Mouse (Mus musculus): ENCODE results near the gene Acy3.
"Not testable (repeated sequence)": the region's sequence is repeated elsewhere in the genome, so short reads cannot be mapped to it uniquely, and the experiment has no call there.

The Acy3 gene

DNA sequence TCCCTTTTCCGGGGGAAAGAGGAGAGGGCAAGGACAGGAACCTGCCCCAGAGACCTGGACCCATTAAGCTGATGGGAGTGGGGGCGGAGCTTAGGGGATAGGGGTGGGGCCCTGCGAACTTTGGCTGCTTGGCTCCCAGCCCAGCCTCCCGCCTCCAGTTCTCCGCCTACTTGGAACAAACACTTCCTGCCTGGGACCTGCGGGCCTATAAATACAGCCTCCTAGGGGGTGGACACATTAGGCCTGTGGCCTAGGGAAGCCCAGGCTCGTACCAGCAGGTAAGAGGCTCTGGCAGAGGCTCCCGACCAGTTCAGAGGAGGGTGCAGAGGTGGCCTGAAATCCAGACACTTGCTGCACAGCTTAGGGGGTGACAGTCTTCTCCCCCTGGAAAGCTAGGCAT, at the start of gene Acy3:
Gene Acy3, plus strand, starts transcription at position 237 of the 400 bp plus-strand sequence.
- no peak for DNase-seq

DNA sequence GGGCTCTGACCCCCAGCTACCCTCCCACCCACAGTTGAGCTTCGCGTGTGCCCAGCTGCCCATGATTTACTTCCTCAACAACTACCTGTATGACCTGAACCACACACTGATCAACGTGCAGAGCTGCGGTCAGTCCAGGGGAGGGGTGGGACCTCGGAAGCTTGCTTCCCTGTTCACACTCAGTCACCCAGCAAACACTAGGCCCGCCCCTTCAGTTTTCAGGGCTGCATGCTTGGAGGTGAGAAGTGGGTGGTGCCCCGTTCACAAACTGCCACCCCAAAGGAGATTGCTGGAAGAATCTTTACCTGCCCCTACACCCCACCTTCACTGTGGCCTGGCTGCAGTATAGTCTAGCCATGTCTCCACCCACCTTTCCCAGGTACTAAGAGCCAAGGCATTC, 44.1 kb upstream of the Acy3 start:
- no peak for DNase-seq

- DNase-seq, result peak; percentile 69
Measured at GRCm38 (mm10) chr19:3942986-3943735, 43.2 kb upstream of the Acy3 start.

GRCm38 (mm10) chr19:3945872-3946564, 40.4 kb upstream of the Acy3 start:
- DNase-seq, result peak; percentile 83

DNA sequence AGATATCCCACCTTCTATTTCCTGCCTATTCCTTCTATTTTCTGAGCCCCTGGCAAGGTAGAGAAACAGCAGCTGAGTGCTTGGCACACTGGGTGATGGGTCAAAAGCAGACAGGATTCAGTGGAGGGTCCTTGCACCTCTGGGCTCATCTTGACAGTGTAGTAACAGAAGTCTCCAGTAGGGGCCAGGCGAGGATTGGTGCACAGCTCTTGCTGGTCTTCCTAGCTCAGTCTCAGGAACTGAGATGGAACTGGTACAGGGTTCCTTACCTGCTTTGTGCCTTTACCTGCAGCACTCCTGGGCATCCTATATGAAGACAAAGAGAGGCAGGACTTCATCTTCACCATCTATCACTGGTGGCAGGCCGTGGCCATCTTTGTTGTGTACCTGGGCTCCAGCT, 39.7 kb upstream of the Acy3 start:
- peak; percentile 81 for DNase-seq

GRCm38 (mm10) chr19:3947813-3948212, 38.6 kb upstream of the Acy3 start:
- no peak for DNase-seq

DNA sequence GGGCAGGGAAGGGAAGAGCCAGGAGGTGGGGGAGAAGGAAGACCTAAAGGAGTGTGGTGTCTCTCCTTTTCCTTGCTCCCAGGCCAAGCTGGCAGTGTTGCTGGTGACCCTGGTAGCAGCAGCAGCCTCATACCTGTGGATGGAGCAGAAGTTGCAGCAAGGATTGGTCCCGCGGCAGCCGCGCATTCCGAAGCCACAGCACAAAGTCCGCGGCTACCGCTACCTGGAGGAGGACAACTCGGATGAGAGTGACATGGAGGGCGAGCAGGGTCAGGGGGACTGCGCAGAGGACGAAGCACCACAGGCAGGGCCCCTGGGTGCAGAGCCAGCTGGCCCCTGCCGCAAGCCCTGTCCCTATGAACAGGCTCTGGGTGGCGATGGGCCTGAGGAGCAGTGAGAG, 37.8 kb upstream of the Acy3 start:
- no peak for DNase-seq

DNA sequence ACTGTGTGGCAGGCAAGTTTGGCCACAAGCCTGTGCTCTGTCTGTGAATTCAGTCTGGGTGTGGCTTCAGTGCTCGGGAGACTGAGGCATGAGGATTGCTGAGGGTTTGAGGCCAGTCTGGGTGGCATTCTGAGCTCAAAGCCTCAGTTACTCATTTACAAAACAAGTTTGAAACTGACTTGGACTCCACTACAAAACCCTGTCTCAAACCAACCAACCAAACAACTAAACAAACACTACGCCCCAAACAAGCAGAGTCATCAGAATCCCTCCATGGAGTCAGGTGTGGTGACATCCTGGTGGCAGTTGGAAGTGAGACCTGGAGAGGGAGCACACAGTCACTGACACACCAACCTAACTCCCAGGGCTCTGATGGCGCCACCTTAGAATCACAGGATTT, 36.0 kb upstream of the Acy3 start:
- no peak for DNase-seq

- no peak for DNase-seq
Measured at GRCm38 (mm10) chr19:3951461-3951860, 34.9 kb upstream of the Acy3 start.

- no peak for DNase-seq
Measured at GRCm38 (mm10) chr19:3952099-3952498, 34.3 kb upstream of the Acy3 start.

DNA sequence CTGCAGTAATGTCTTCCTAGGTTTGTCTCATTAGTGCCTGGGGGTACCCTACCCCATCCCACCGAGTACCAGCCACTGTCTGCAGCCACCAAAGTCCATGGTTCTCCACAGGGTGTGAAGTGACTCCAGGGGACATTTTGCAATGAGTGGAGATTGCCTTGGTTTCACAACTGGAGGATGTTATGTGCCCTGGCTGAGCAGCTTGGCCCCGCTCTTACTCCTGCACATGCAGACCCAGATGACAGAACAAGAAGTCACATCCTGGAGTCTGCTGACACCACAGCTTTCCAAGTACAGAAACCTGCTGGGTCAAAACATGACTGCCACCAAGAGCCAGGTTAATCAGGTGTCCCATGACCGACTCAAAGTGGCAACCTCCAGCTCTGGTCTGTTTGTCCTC, 31.3 kb upstream of the Acy3 start:
- DNase-seq, result no peak

- no peak for DNase-seq
Measured at GRCm38 (mm10) chr19:3955804-3956203, 30.6 kb upstream of the Acy3 start.

GRCm38 (mm10) chr19:3957296-3958036, 28.9 kb upstream of the Acy3 start:
- DNase-seq, result not testable (repeated sequence)

- DNase-seq, result no peak
Measured at GRCm38 (mm10) chr19:3958470-3958869, 27.9 kb upstream of the Acy3 start, which contains the start of gene Aldh3b3. Gene Aldh3b3 (plus strand): TSS chr19:3958645.

DNA sequence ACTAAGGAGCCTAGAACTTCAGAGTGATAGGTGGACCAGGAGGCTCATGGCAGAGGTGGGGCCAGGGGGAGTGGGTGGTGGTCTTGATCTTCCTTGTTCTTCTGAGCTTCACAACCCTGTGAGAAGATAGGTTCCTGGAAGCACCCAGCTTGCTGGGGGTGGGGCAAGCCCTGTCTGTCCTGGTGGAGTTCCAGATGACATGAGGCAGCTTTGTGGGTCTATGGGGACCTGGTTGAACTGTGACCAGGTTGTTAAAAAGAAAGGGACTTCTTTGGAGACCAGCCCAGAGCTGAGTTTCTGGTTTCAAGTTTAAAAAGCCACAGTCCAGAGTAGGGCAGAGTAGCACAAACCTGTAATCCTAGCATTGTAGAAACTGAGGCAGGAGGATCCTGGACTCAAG, 27.3 kb upstream of the Acy3 start:
- no peak for DNase-seq

GRCm38 (mm10) chr19:3960211-3960610, 26.2 kb upstream of the Acy3 start:
- no peak for DNase-seq

GRCm38 (mm10) chr19:3961805-3962204, 24.6 kb upstream of the Acy3 start:
- DNase-seq, result not testable (repeated sequence)

GRCm38 (mm10) chr19:3962469-3962868, 23.9 kb upstream of the Acy3 start:
- DNase-seq, result peak; percentile 30

DNA sequence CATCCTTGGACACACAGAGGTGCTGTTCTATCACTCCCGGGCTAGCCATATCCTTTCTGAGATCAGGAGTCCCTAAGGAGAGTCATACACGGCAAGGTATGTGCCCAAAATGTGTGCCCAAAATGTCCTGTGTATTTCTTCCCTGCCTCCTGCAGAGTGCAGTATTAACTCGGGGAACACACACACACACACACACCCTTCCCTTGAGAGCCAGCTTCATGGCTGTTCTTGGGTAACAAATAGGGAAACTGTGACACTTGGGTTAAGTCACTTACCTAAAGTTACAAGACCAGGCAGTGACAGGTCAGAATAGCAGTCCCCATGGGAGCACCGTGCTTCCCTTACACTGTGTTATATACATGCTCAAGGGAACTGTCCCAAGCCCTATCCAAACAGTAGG, 22.3 kb upstream of the Acy3 start:
- DNase-seq, result no peak

- DNase-seq, result no peak
Measured at GRCm38 (mm10) chr19:3966330-3967075, 19.9 kb upstream of the Acy3 start.

GRCm38 (mm10) chr19:3967258-3967657, 19.1 kb upstream of the Acy3 start:
- no peak for DNase-seq

DNA sequence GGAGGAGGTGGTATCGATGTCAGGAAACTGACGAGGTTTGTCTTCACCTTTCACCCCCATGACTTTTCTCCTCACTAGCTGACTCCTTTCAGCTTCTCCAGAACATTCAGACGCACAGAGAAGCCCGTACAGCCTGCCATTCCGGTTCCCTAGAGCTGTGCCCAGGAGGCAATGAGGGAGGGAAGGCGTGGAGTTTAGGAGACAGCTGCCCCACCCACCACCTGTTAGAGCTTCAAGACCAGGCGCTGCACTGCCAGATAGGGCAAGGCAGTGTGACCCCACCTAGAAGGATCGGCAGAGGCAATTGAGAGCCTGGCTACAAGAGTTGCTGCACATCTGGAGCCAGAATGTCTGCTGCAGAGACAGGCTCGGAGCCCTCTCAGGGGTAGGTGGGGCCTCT, 14.1 kb upstream of the Acy3 start, which contains the start of gene Aldh3b2:
Gene Aldh3b2, plus strand, starts transcription at position 100 of the 400 bp plus-strand sequence.
- no peak for DNase-seq

- DNase-seq, result not testable (repeated sequence)
Measured at GRCm38 (mm10) chr19:3974608-3975007, 11.8 kb upstream of the Acy3 start.

Data from thymus, postnatal 14 days (tissue).